Mouse (Mus musculus) Patski (cell line): ENCODE measurements around the gene Tbx4. TPM values are rescaled to one million over a fixed set of nuclear protein-coding genes. Genes with fewer than 3 reads are reported as not detected.

ENCODE experiments used
- ATAC-seq: fragments of 100-300 bp; one replicate; pipeline ENCODE4 v1.8.0; 2021
- CTCF ChIA-PET: fragments of 350-600 bp; sonication (Branson Sonifier 250); formaldehyde crosslinking; loops from one replicate; lab custom pipeline; 2022; ENCODE audit warnings: inconsistent platforms; lab: Charles Lee
- POLR2A ChIA-PET: fragments of 350-600 bp; sonication (Branson Sonifier 250); formaldehyde crosslinking; loops from one replicate; lab custom pipeline; 2022; ENCODE audit warnings: antibody characterized with exemption, inconsistent platforms; lab: Charles Lee
- DNase-seq: peaks from one replicate; pipeline ENCODE4 v3.0.0-alpha.2; 2011; ENCODE audit warnings: low read depth, low spot score
- H3K27me3 ChIP-seq: fragments of 371-371 bp; one replicate; pipeline ENCODE4 v1.5.1; 2021
- CTCF ChIP-seq: fragments of 100-300 bp; IDR thresholded peaks from one replicate; pipeline ENCODE4 v1.5.1; 2021
- in situ Hi-C: fragments of 300-500 bp; cut with MboI; formaldehyde crosslinking; loops from 3 replicates; pipeline ENCODE4 v1.11.1; 2018; ENCODE audit warnings: low pct_unique_long_range_greater_than_20kb, mixed read lengths
- polyA plus RNA-seq: library from polyadenylated mRNA; unstranded; gene quantifications from one replicate; pipeline ENCODE4 v1.2.3, GENCODE M21; 2021

Tbx4 gene
- polyA plus RNA-seq, 1 experiment from 2014 or later: not detected

- in situ Hi-C loops: no loop called here
- ATAC-seq (no peak), DNase-seq (no peak)
- CTCF ChIA-PET: interaction anchor here (3.4 kb wide), 1 partner anchor 44 kb away, joined by 9 read pairs; no protein-coding TSS in a partner anchor
- peaks cover 15% of the 10 kb centered on the region for H3K27me3 ChIP-seq
- TF ChIP-seq CTCF: no peak
- POLR2A ChIA-PET: no interaction called here
These were observed 41.9 kb downstream of the Tbx4 start for GRCm38 (mm10) chr11:85928106-85928505.

- H3K27me3 ChIP-seq: peaks cover 15% of the 10 kb centered on the region
- POLR2A ChIA-PET: no interaction called here
- ATAC-seq: no peak
These were observed 43.4 kb downstream of the Tbx4 start for GRCm38 (mm10) chr11:85929651-85930050.

GRCm38 (mm10) chr11:85941785-85942570, 55.8 kb downstream of the Tbx4 start:
- ATAC-seq: no peak

More at GRCm38 (mm10) chr11:85929651-85930050, 43.4 kb downstream of the Tbx4 start:
- no peak for TF ChIP-seq CTCF
- in situ Hi-C loops: no loop called here
- CTCF ChIA-PET: no interaction called here
- DNase-seq: no peak

GRCm38 (mm10) chr11:85948765-85949164, 62.5 kb downstream of the Tbx4 start:
- POLR2A ChIA-PET: no interaction called here
- in situ Hi-C loops: no loop called here

More at GRCm38 (mm10) chr11:85941785-85942570, 55.8 kb downstream of the Tbx4 start:
- ChIA-PET CTCF (no interaction called here), POLR2A (no interaction called here)
- DNase-seq: no peak
- no peak for TF ChIP-seq CTCF
- in situ Hi-C loops: no loop called here
- H3K27me3 ChIP-seq: peaks cover 47% of the 10 kb centered on the region

GRCm38 (mm10) chr11:85949749-85950148, 63.5 kb downstream of the Tbx4 start:
- DNase-seq (no peak), ATAC-seq (no peak)
- CTCF ChIA-PET: no interaction called here
- peaks cover 20% of the 10 kb centered on the region for H3K27me3 ChIP-seq
- in situ Hi-C loops: no loop called here
- no peak for TF ChIP-seq CTCF
- POLR2A ChIA-PET: interaction anchor here (0.9 kb wide), 1 partner anchor 12 kb away, joined by 3 read pairs; no protein-coding TSS in a partner anchor

More at GRCm38 (mm10) chr11:85948765-85949164, 62.5 kb downstream of the Tbx4 start:
- DNase-seq: no peak
- no peak for ATAC-seq
- peaks cover 27% of the 10 kb centered on the region for H3K27me3 ChIP-seq
- TF ChIP-seq CTCF: no peak
- CTCF ChIA-PET: no interaction called here

GRCm38 (mm10) chr11:85952538-85952937, 66.3 kb downstream of the Tbx4 start:
- ChIA-PET CTCF (no interaction called here), POLR2A (no interaction called here)
- in situ Hi-C loops: no loop called here
- no peak for TF ChIP-seq CTCF
- peaks cover 19% of the 10 kb centered on the region for H3K27me3 ChIP-seq
- DNase-seq (no peak), ATAC-seq (no peak)

GRCm38 (mm10) chr11:85955611-85956010, 69.4 kb downstream of the Tbx4 start:
- CTCF ChIA-PET: interaction anchor here (1.7 kb wide), 1 partner anchor 16 kb away, joined by 5 read pairs; no protein-coding TSS in a partner anchor
- in situ Hi-C loops: no loop called here

GRCm38 (mm10) chr11:85956422-85956821, 70.2 kb downstream of the Tbx4 start:
- ATAC-seq (no peak), DNase-seq (no peak)
- POLR2A ChIA-PET: no interaction called here
- peaks cover 23% of the 10 kb centered on the region for H3K27me3 ChIP-seq
- TF ChIP-seq CTCF: no peak
- CTCF ChIA-PET: interaction anchor here (1.7 kb wide), 1 partner anchor 16 kb away, joined by 5 read pairs; no protein-coding TSS in a partner anchor
- in situ Hi-C loops: no loop called here

More at GRCm38 (mm10) chr11:85955611-85956010, 69.4 kb downstream of the Tbx4 start:
- TF ChIP-seq CTCF: no peak
- H3K27me3 ChIP-seq: peaks cover 19% of the 10 kb centered on the region
- ATAC-seq (no peak), DNase-seq (no peak)
- POLR2A ChIA-PET: no interaction called here

GRCm38 (mm10) chr11:85956950-85957778, 70.9 kb downstream of the Tbx4 start:
- no peak for TF ChIP-seq CTCF
- H3K27me3 ChIP-seq: peaks cover 27% of the 10 kb centered on the region
- DNase-seq (no peak), ATAC-seq (no peak)
- in situ Hi-C loops: no loop called here
- ChIA-PET CTCF (interaction anchor here (1.7 kb wide), 1 partner anchor 15 kb away, joined by 5 read pairs; no protein-coding TSS in a partner anchor), POLR2A (no interaction called here)

- peaks cover 35% of the 10 kb centered on the region for H3K27me3 ChIP-seq
- ATAC-seq: no peak
- CTCF ChIA-PET: interaction anchor here (1.4 kb wide), 1 partner anchor 15 kb away, joined by 3 read pairs; no protein-coding TSS in a partner anchor
- DNase-seq: no peak
- POLR2A ChIA-PET: no interaction called here
- in situ Hi-C loops: no loop called here
- TF ChIP-seq CTCF: no peak
These were observed 73.6 kb downstream of the Tbx4 start for GRCm38 (mm10) chr11:85959837-85960236.
